Mouse (Mus musculus): ENCODE results near the gene Nol11. TPM values are rescaled to one million over a fixed set of nuclear protein-coding genes. Genes with fewer than 3 reads are reported as not detected.
"Not testable (repeated sequence)": the region's sequence is repeated elsewhere in the genome, so short reads cannot be mapped to it uniquely, and the experiment has no call there.

The Nol11 gene
- polyA plus RNA-seq, 1 experiment = 20.0 TPM

DNA sequence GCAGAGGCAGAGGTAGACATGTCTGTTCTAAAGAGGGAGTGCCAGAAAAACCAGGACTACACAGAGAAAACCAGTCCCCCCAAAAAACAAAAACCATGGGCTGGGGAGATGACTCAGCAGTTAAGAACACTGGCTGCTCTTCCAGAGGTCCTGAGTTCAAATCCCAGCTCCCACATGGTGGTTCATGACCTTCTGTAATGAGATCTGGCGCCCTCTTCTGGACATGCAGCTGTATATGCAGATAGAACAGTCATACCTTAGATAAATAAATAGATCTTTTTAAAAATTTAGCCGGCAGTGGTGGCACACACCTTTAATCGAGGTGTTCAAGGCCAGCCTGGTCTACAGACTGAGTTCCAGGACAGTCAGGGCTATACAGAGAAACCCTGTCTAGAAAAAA lies 50.5 kb downstream of the Nol11 start:
- H3K36me3 ChIP-seq (ENCODE audit: control insufficient read depth, insufficient read depth) = no peaks in the 10 kb centered on the region
- H3K4me2 ChIP-seq (ENCODE audit: low read depth) = no peak overlapping the region
- H3ac ChIP-seq (ENCODE audit: control insufficient read depth, insufficient read length) = no peak overlapping the region
- H3K27me3 ChIP-seq (ENCODE audit: control insufficient read depth, insufficient read depth, insufficient read length) = no peaks in the 10 kb centered on the region
- no peak overlapping the region for H3K4me3 ChIP-seq
- no peaks in the 10 kb centered on the region for H3K79me2 ChIP-seq (ENCODE audit: control insufficient read depth, insufficient read depth)
- TF ChIP-seq POLR2AphosphoS2 (IDR thresholded peaks at IDR 0.05; ENCODE audit: insufficient read length, low read depth) (no peak), TCF12 (IDR thresholded peaks at IDR 0.05; ENCODE audit: insufficient read depth, poor library complexity, severe bottlenecking) (no peak), SRF (IDR thresholded peaks at IDR 0.05; ENCODE audit: control insufficient read depth, insufficient read length, low read depth) (no peak), MAX (IDR thresholded peaks at IDR 0.05; ENCODE audit: low read depth) (no peak), POLR2A (IDR thresholded peaks at IDR 0.05; ENCODE audit: insufficient read length, low read depth) (no peak), E2F4 (IDR thresholded peaks at IDR 0.05; ENCODE audit: insufficient read depth) (no peak), CEBPB (IDR thresholded peaks at IDR 0.05; ENCODE audit: insufficient read depth, poor library complexity, severe bottlenecking) (no peak), REST (IDR thresholded peaks at IDR 0.05; ENCODE audit: insufficient read depth, insufficient read length) (no peak), USF1 (IDR thresholded peaks at IDR 0.05; ENCODE audit: low read depth) (no peak), TCF3 (IDR thresholded peaks at IDR 0.05; ENCODE audit: insufficient read length, low read depth) (no peak), MYOD1 (IDR thresholded peaks at IDR 0.05; ENCODE audit: control insufficient read depth in 1 of 3, insufficient read length in 2 of 3, low read depth in 2 of 3) (no peak)

DNA sequence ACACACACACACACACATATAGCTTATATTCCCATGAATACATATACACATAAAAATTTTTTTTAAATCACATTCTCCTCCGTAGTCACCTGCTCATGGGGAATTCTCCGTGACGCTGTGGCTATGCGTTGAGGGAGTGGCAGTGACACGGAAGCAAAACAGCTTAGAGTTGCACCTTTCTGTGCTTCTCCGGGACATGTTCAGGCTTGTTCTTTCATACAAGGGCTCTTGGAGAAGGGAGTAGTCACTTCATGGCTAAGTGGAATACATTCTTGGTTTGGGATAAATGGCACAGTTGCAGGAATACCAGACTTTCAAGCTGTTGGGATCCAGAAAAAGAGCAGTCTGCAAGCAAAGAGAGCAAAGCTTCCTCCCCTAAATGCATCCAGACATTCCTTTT lies 51.6 kb downstream of the Nol11 start:
- Histone ChIP-seq H3K27me3 (ENCODE audit: control insufficient read depth, insufficient read depth, insufficient read length) (no peaks in the 10 kb centered on the region), H3K4me2 (ENCODE audit: low read depth) (no peak overlapping the region), H3K36me3 (ENCODE audit: control insufficient read depth, insufficient read depth) (no peaks in the 10 kb centered on the region), H3ac (ENCODE audit: control insufficient read depth, insufficient read length) (no peak overlapping the region), H3K4me3 (no peak overlapping the region), H3K79me2 (ENCODE audit: control insufficient read depth, insufficient read depth) (no peaks in the 10 kb centered on the region)
- TF ChIP-seq MYOG (IDR thresholded peaks at IDR 0.05; ENCODE audit: control insufficient read depth in 1 of 3, insufficient read depth in 1 of 3, insufficient read length in 2 of 3, low read depth in 2 of 3) (no peak), CEBPB (IDR thresholded peaks at IDR 0.05; ENCODE audit: insufficient read depth, poor library complexity, severe bottlenecking) (no peak), TCF12 (IDR thresholded peaks at IDR 0.05; ENCODE audit: insufficient read depth, poor library complexity, severe bottlenecking) (no peak), E2F4 (IDR thresholded peaks at IDR 0.05; ENCODE audit: insufficient read depth) (no peak), SRF (IDR thresholded peaks at IDR 0.05; ENCODE audit: control insufficient read depth, insufficient read length, low read depth) (no peak), MYOD1 (IDR thresholded peaks at IDR 0.05; ENCODE audit: control insufficient read depth in 1 of 3, insufficient read length in 2 of 3, low read depth in 2 of 3) (no peak), MAX (IDR thresholded peaks at IDR 0.05; ENCODE audit: low read depth) (no peak), POLR2AphosphoS2 (IDR thresholded peaks at IDR 0.05; ENCODE audit: insufficient read length, low read depth) (no peak), USF1 (IDR thresholded peaks at IDR 0.05; ENCODE audit: low read depth) (no peak), POLR2A (IDR thresholded peaks at IDR 0.05; ENCODE audit: insufficient read length, low read depth) (no peak), TCF3 (IDR thresholded peaks at IDR 0.05; ENCODE audit: insufficient read length, low read depth) (no peak), REST (IDR thresholded peaks at IDR 0.05; ENCODE audit: insufficient read depth, insufficient read length) (no peak)

GRCm38 (mm10) chr11:107136458-107136857 lies 52.7 kb downstream of the Nol11 start:
- not testable (repeated sequence) for H3K4me2 ChIP-seq (ENCODE audit: low read depth); H3K79me2 ChIP-seq (ENCODE audit: control insufficient read depth, insufficient read depth); H3ac ChIP-seq (ENCODE audit: control insufficient read depth, insufficient read length); H3K36me3 ChIP-seq (ENCODE audit: control insufficient read depth, insufficient read depth); H3K4me3 ChIP-seq; H3K27me3 ChIP-seq (ENCODE audit: control insufficient read depth, insufficient read depth, insufficient read length)

DNA sequence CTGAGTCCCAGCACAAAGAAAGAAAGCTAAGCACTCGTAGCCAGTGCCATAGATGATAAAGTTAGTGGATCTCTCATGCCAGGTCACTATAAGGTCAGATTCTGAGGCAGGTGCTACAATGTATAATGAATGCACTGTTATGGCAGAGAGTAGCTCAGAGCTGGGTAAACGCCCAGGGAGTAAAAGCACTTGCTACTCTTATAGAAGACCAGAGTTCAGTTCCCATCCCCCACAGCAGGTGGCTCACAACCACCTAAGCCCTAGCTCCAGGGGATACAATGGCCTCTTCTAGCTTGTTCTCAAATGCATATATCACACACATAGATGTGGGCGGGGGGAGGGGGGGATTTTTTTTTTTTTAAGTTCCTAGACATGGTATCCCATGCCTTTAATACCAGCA lies 53.4 kb downstream of the Nol11 start:
- Histone ChIP-seq H3K27me3 (ENCODE audit: control insufficient read depth, insufficient read depth, insufficient read length) (no peaks in the 10 kb centered on the region), H3K36me3 (ENCODE audit: control insufficient read depth, insufficient read depth) (no peaks in the 10 kb centered on the region), H3ac (ENCODE audit: control insufficient read depth, insufficient read length) (no peak overlapping the region), H3K4me3 (no peak overlapping the region), H3K4me2 (ENCODE audit: low read depth) (no peak overlapping the region), H3K79me2 (ENCODE audit: control insufficient read depth, insufficient read depth) (peaks cover 7% of the 10 kb centered on the region)
- TF ChIP-seq MYOG (IDR thresholded peaks at IDR 0.05; ENCODE audit: control insufficient read depth in 1 of 3, insufficient read depth in 1 of 3, insufficient read length in 2 of 3, low read depth in 2 of 3) (no peak), REST (IDR thresholded peaks at IDR 0.05; ENCODE audit: insufficient read depth, insufficient read length) (no peak), TCF3 (IDR thresholded peaks at IDR 0.05; ENCODE audit: insufficient read length, low read depth) (no peak), MAX (IDR thresholded peaks at IDR 0.05; ENCODE audit: low read depth) (no peak), SRF (IDR thresholded peaks at IDR 0.05; ENCODE audit: control insufficient read depth, insufficient read length, low read depth) (no peak), E2F4 (IDR thresholded peaks at IDR 0.05; ENCODE audit: insufficient read depth) (no peak), USF1 (IDR thresholded peaks at IDR 0.05; ENCODE audit: low read depth) (no peak), TCF12 (IDR thresholded peaks at IDR 0.05; ENCODE audit: insufficient read depth, poor library complexity, severe bottlenecking) (no peak), POLR2A (IDR thresholded peaks at IDR 0.05; ENCODE audit: insufficient read length, low read depth) (no peak), MYOD1 (IDR thresholded peaks at IDR 0.05; ENCODE audit: control insufficient read depth in 1 of 3, insufficient read length in 2 of 3, low read depth in 2 of 3) (no peak)

GRCm38 (mm10) chr11:107132426-107132825 lies 56.8 kb downstream of the Nol11 start:
- no peak for TF ChIP-seq TCF3 (IDR thresholded peaks at IDR 0.05; ENCODE audit: insufficient read length, low read depth)
- no peak for TF ChIP-seq MYOG (IDR thresholded peaks at IDR 0.05; ENCODE audit: control insufficient read depth in 1 of 3, insufficient read depth in 1 of 3, insufficient read length in 2 of 3, low read depth in 2 of 3)
- no peak for TF ChIP-seq TCF12 (IDR thresholded peaks at IDR 0.05; ENCODE audit: insufficient read depth, poor library complexity, severe bottlenecking)
- TF ChIP-seq E2F4 (IDR thresholded peaks at IDR 0.05; ENCODE audit: insufficient read depth) = no peak
- TF ChIP-seq POLR2A (IDR thresholded peaks at IDR 0.05; ENCODE audit: insufficient read length, low read depth) = no peak
- TF ChIP-seq MYOD1 (IDR thresholded peaks at IDR 0.05; ENCODE audit: control insufficient read depth in 1 of 3, insufficient read length in 2 of 3, low read depth in 2 of 3) = no peak
- TF ChIP-seq SRF (IDR thresholded peaks at IDR 0.05; ENCODE audit: control insufficient read depth, insufficient read length, low read depth) = no peak
- TF ChIP-seq USF1 (IDR thresholded peaks at IDR 0.05; ENCODE audit: low read depth) = no peak
- no peak for TF ChIP-seq POLR2AphosphoS2 (IDR thresholded peaks at IDR 0.05; ENCODE audit: insufficient read length, low read depth)
- no peak for TF ChIP-seq REST (IDR thresholded peaks at IDR 0.05; ENCODE audit: insufficient read depth, insufficient read length)
- TF ChIP-seq MAX (IDR thresholded peaks at IDR 0.05; ENCODE audit: low read depth) = no peak
- TF ChIP-seq CEBPB (IDR thresholded peaks at IDR 0.05; ENCODE audit: insufficient read depth, poor library complexity, severe bottlenecking) = no peak
- Histone ChIP-seq H3ac (ENCODE audit: control insufficient read depth, insufficient read length) (peak overlapping the region; percentile 65), H3K36me3 (ENCODE audit: control insufficient read depth, insufficient read depth) (no peaks in the 10 kb centered on the region), H3K79me2 (ENCODE audit: control insufficient read depth, insufficient read depth) (peaks cover 40% of the 10 kb centered on the region), H3K27me3 (ENCODE audit: control insufficient read depth, insufficient read depth, insufficient read length) (no peaks in the 10 kb centered on the region), H3K4me3 (peak overlapping the region; percentile 54), H3K4me2 (ENCODE audit: low read depth) (peak overlapping the region; percentile 100)
